Mouse (Mus musculus) limb, embryonic 11.5 days (tissue): Measurements from ENCODE around the gene Gucy1a1. TPM values are rescaled to one million over a fixed set of nuclear protein-coding genes. Genes with fewer than 3 reads are reported as not detected.
"Not testable (repeated sequence)": the region's sequence is repeated elsewhere in the genome, so short reads cannot be mapped to it uniquely, and the experiment has no call there.

Source experiments
- ATAC-seq: fragments of 200-750 bp; cut with Nextera tagmentation; 2 replicates; pipeline ENCODE4 v1.8.0; 2017; ENCODE audit warnings: low read depth; ENCODE audit not compliant: insufficient number of reproducible peaks, low FRiP score, low TSS enrichment
- DNase-seq: peaks from one replicate; pipeline ENCODE4 v3.0.0-alpha.2; 2015; ENCODE audit warnings: low spot score
- H3K27ac ChIP-seq: fragments of 300-500 bp; sonication (generic); replicated peaks from 2 replicates; pipeline ENCODE4 v1.5.1; 2014; ENCODE audit warnings: low read depth, mild to moderate bottlenecking, low read length
- H3K27me3 ChIP-seq: fragments of 300-500 bp; sonication (generic); 2 replicates; pipeline ENCODE4 v1.6.1; 2014; ENCODE audit warnings: mild to moderate bottlenecking, low read length, mixed read lengths; ENCODE audit not compliant: control insufficient read depth, insufficient read depth
- H3K36me3 ChIP-seq: fragments of 300-500 bp; sonication (generic); 2 replicates; pipeline ENCODE4 v1.6.1; 2014; ENCODE audit warnings: mild to moderate bottlenecking, low read length, moderate library complexity, mixed read lengths; ENCODE audit not compliant: control insufficient read depth, insufficient read depth
- H3K4me1 ChIP-seq: fragments of 300-500 bp; sonication (generic); 2 replicates; pipeline ENCODE4 v1.6.1; 2014; ENCODE audit warnings: low read length, mixed read lengths; ENCODE audit not compliant: control insufficient read depth, insufficient read depth
- H3K4me2 ChIP-seq: fragments of 300-500 bp; sonication (generic); 2 replicates; pipeline ENCODE4 v1.6.1; 2014; ENCODE audit warnings: low read depth, mild to moderate bottlenecking, moderate library complexity; ENCODE audit not compliant: severe bottlenecking
- H3K4me3 ChIP-seq: fragments of 300-500 bp; sonication (generic); 2 replicates; pipeline ENCODE4 v1.5.1; 2014; ENCODE audit warnings: low read depth, low read length
- H3K9ac ChIP-seq: fragments of 300-500 bp; sonication (generic); 2 replicates; pipeline ENCODE4 v1.6.1; 2014; ENCODE audit warnings: mild to moderate bottlenecking, low read length
- H3K9me3 ChIP-seq: fragments of 300-500 bp; sonication (generic); 2 replicates; pipeline ENCODE4 v1.6.1; 2016; ENCODE audit warnings: low read length; ENCODE audit not compliant: control insufficient read depth
- WGBS: fragments of 180-500 bp; shearing (Covaris S2); extraction: QIAGEN DNeasy Blood & Tissue Kit; methylation state at CpG from one replicate; pipeline ENCODE4 v1.1.7; 2014; 5-methylcytosine and 5-hydroxymethylcytosine counted together
- polyA plus RNA-seq: library from polyadenylated mRNA; unstranded; fragments of >200 nt; fragmentation: Nextera tagmentation; extraction: Ambion mirVana; gene quantifications from 2 replicates; pipeline ENCODE4 v1.2.1, GENCODE M21; 2014

The Gucy1a1 gene
- polyA plus RNA-seq, 1 experiment from 2014 or later = 0.85 TPM

GRCm38 (mm10) chr3:82162992-82163391, 17.4 kb upstream of the Gucy1a1 start:
- H3K9me3 ChIP-seq, H3K36me3 ChIP-seq, H3K27ac ChIP-seq, H3K4me1 ChIP-seq, H3K4me2 ChIP-seq, H3K9ac ChIP-seq, H3K27me3 ChIP-seq, DNase-seq, ATAC-seq, H3K4me3 ChIP-seq: not testable (repeated sequence)
- WGBS = 96% methylated on average over 1 of the region's 1 CpGs

- H3K9me3 ChIP-seq = no peaks in the 10 kb centered on the region
- no peaks in the 10 kb centered on the region for H3K36me3 ChIP-seq
- no peaks in the 10 kb centered on the region for H3K4me1 ChIP-seq
- peaks cover 7% of the 10 kb centered on the region; the same call in 1 of the 2 replicates for H3K27me3 ChIP-seq
- H3K4me3 ChIP-seq = no peak overlapping the region
- no peak overlapping the region for H3K9ac ChIP-seq
- ATAC-seq (no peak), DNase-seq (no peak)
- H3K27ac ChIP-seq = no peak overlapping the region
- peak overlapping the region; percentile 85; the same call in 1 of the 2 replicates for H3K4me2 ChIP-seq
Observed at GRCm38 (mm10) chr3:82145978-82146377, 389 bp upstream of the Gucy1a1 start.

- 8% methylated on average over 14 of the region's 14 CpGs for WGBS
- no peak for DNase-seq
Observed at GRCm38 (mm10) chr3:82144725-82145125, 864 bp downstream of the Gucy1a1 start.

GRCm38 (mm10) chr3:82140781-82141180, 4.8 kb downstream of the Gucy1a1 start:
- WGBS = 59% methylated on average over 5 of the region's 5 CpGs
- no peaks in the 10 kb centered on the region for H3K36me3 ChIP-seq
- no peak overlapping the region for H3K27ac ChIP-seq
- ATAC-seq = no peak
- no peak overlapping the region for H3K4me2 ChIP-seq
- H3K4me1 ChIP-seq = no peaks in the 10 kb centered on the region
- no peak overlapping the region for H3K9ac ChIP-seq
- H3K9me3 ChIP-seq = no peaks in the 10 kb centered on the region
- peaks cover 7% of the 10 kb centered on the region; the same call in 1 of the 2 replicates for H3K27me3 ChIP-seq
- DNase-seq = no peak
- no peak overlapping the region for H3K4me3 ChIP-seq

More at GRCm38 (mm10) chr3:82144725-82145125, 864 bp downstream of the Gucy1a1 start:
- peak overlapping the region; percentile 34 for H3K4me3 ChIP-seq
- no peak overlapping the region for H3K9ac ChIP-seq
- ATAC-seq = no peak
- H3K9me3 ChIP-seq = no peaks in the 10 kb centered on the region
- peak overlapping the region; percentile 85 for H3K4me2 ChIP-seq
- H3K36me3 ChIP-seq = no peaks in the 10 kb centered on the region
- H3K27me3 ChIP-seq = peaks cover 7% of the 10 kb centered on the region; the same call in 1 of the 2 replicates
- no peak overlapping the region for H3K27ac ChIP-seq
- H3K4me1 ChIP-seq = no peaks in the 10 kb centered on the region

GRCm38 (mm10) chr3:82138002-82138667, 7.5 kb downstream of the Gucy1a1 start:
- Histone ChIP-seq H3K9me3 (no peaks in the 10 kb centered on the region), H3K4me3 (no peak overlapping the region), H3K9ac (no peak overlapping the region), H3K27ac (no peak overlapping the region), H3K4me1 (no peaks in the 10 kb centered on the region), H3K36me3 (no peaks in the 10 kb centered on the region), H3K27me3 (no peaks in the 10 kb centered on the region), H3K4me2 (no peak overlapping the region)
- WGBS = 53% methylated on average over 13 of the region's 13 CpGs
- no peak for ATAC-seq
- DNase-seq = no peak

- H3K9ac ChIP-seq = no peak overlapping the region
- H3K4me1 ChIP-seq = no peaks in the 10 kb centered on the region
- WGBS = 68% methylated on average over 1 of the region's 1 CpGs
- ATAC-seq = no peak
- no peak overlapping the region for H3K27ac ChIP-seq
- DNase-seq = no peak
- H3K4me3 ChIP-seq = no peak overlapping the region
- H3K27me3 ChIP-seq = no peaks in the 10 kb centered on the region
- no peaks in the 10 kb centered on the region for H3K9me3 ChIP-seq
- H3K36me3 ChIP-seq = no peaks in the 10 kb centered on the region
- H3K4me2 ChIP-seq = no peak overlapping the region
Observed at GRCm38 (mm10) chr3:82135483-82135882, 10.1 kb downstream of the Gucy1a1 start.

- Histone ChIP-seq H3K4me2 (no peak overlapping the region), H3K9ac (no peak overlapping the region), H3K27ac (no peak overlapping the region), H3K36me3 (no peaks in the 10 kb centered on the region), H3K4me3 (no peak overlapping the region), H3K9me3 (no peaks in the 10 kb centered on the region), H3K4me1 (no peaks in the 10 kb centered on the region), H3K27me3 (no peaks in the 10 kb centered on the region)
- no peak for ATAC-seq
- WGBS = 83% methylated on average over 1 of the region's 1 CpGs
- no peak for DNase-seq
Observed at GRCm38 (mm10) chr3:82129258-82129657, 16.3 kb downstream of the Gucy1a1 start.

- H3K9me3 ChIP-seq = no peaks in the 10 kb centered on the region
- H3K27me3 ChIP-seq = no peaks in the 10 kb centered on the region
- ATAC-seq (no peak), DNase-seq (no peak)
- no peak overlapping the region for H3K4me3 ChIP-seq
- H3K27ac ChIP-seq = no peak overlapping the region
- H3K4me2 ChIP-seq = no peak overlapping the region
- no peaks in the 10 kb centered on the region for H3K36me3 ChIP-seq
- no peak overlapping the region for H3K9ac ChIP-seq
- 90% methylated on average over 1 of the region's 1 CpGs for WGBS
- no peaks in the 10 kb centered on the region for H3K4me1 ChIP-seq
Observed at GRCm38 (mm10) chr3:82124567-82124966, 21.0 kb downstream of the Gucy1a1 start.

- WGBS = 85% methylated on average over 1 of the region's 1 CpGs
- Histone ChIP-seq H3K27ac (no peak overlapping the region), H3K36me3 (no peaks in the 10 kb centered on the region), H3K27me3 (no peaks in the 10 kb centered on the region), H3K4me3 (no peak overlapping the region), H3K4me1 (no peaks in the 10 kb centered on the region), H3K9me3 (no peaks in the 10 kb centered on the region), H3K9ac (no peak overlapping the region), H3K4me2 (no peak overlapping the region)
- DNase-seq = no peak
- ATAC-seq = no peak
Observed at GRCm38 (mm10) chr3:82118916-82119315, 26.7 kb downstream of the Gucy1a1 start.
